Mouse (Mus musculus) layer of hippocampus, adult 11-12 months (tissue): ENCODE measurements at regions not wholly inside any gene's neighbourhood (a gene's known extent, or its start where the extent isn't known, plus 50 kb on each side); places are given as distances from the start of the nearest gene placed in this dataset.

Experiments used
- DNase-seq: peaks from one replicate; pipeline ENCODE4 v3.0.0; 2022; ENCODE audit warnings: low spot score

DNA sequence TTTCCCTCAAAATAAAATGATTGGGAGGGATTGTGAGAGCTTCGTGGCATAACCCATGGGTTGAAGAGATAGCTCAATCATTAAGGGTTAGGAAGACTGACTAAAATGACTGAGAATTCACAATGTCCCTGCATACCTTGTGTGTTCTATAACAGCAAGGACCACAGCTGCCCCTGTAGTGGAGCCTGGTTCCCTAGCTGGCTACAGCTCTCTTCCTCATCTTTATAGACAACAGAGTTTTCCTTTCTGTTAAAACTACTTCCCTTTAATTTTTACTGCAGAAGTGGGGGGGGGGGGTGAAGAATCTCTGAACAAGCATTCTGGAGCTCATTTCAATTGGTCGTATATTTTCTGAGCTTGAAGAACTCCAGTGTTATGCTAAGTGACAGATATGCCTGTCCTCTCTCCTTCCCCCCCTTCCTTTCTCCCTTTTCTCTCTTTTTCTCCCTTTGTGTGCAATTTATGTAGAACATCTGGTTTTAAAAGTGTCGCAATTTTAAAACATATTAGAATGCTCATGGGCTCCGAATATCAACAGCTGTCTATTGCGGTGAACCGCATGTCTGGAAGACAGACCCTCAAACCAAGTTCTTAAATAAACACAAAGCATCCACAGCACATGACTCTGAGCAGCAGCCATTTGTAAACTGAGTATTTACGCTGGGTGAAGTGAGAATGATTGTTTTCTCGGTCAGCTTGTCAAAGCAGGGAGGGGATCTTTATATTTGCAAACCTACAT is 222.0 kb upstream of the Maf start:
- no peak for DNase-seq

- no peak for DNase-seq
These were observed 214.3 kb upstream of the Maf start for GRCm38 (mm10) chr8:115921889-115922288.

- DNase-seq, result no peak
These were observed 199.1 kb upstream of the Maf start for GRCm38 (mm10) chr8:115906650-115907049.

DNA sequence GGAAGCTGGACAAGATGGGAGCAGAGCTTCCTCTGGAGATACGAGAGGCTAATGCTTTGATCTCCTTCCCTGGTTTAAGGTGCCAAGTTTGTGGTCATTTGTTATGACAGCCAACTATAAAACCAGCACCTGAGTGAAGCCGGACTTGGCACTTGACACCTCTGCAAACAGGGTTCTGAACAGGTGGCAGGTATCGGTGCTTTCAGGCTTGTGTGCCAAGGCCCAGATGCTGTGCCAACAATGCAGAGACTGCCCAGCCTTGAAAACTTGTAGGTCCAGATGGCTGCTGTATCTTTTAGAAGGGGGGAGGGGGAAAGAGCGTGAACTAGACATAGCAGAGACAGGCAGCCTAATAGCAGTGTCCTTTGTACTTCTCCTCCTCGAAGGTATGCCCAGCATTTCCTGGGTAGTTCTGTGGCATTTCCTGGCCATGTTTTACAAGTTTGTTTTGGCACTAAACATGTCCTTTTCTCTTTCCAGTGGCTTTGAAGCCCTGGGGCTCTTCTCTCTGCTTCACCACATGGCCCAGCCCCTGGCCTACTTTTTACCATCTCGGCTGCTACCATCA is 196.3 kb upstream of the Maf start:
- DNase-seq, result no peak

GRCm38 (mm10) chr8:115897521-115898178 is 190.1 kb upstream of the Maf start:
- no peak for DNase-seq

- no peak for DNase-seq
These were observed 189.5 kb upstream of the Maf start for GRCm38 (mm10) chr8:115897086-115897485.

GRCm38 (mm10) chr8:115896066-115896465 is 188.5 kb upstream of the Maf start:
- no peak for DNase-seq

DNA sequence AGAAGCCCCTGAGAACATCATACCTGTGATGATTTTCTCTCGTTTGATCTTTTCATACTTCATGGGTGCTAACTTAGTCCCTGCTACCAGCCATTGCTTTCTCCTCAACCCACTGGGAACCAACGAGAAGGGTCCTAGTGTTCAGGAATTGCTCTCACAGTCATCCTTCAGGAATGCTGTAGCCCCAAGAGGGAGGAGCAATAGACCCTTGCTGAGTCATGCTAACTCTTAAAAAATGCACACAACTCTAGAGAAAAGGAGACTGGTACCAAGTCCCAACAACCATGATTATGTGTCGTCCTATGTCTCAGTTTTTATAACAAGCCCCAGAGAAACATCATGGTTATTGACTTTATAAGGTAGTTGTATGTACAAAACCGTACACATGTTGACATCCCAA is 180.7 kb upstream of the Maf start:
- DNase-seq, result no peak

DNA sequence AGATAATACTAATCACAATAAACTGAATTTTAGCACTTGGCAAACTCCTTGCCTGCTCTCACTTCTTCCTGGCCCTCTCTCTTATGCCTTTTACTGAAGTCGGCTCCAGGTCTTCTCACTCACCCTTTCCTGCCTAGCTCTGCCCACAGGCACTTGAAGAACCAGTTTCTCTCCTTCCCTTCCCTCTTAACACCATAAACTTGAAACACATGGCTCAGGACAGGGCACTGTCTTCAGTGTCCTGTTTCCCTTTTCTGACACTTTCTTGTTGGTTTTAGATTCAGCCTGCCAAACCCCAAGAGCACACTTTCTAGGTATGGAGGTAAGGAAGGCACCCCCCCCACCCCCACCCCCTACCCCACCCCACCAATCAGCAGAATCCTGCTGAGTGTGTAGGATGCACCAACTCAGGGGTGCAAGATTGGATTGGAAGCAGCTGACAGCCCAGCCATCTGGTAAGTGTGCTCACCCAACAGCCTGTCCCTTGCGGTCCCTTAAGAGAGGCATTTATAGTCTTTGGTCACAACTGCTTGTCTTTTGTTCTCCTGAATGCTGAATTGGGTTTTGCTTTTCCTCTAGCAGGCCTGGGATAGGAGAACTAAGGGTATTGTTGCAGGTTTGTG is 177.6 kb upstream of the Maf start:
- no peak for DNase-seq

DNA sequence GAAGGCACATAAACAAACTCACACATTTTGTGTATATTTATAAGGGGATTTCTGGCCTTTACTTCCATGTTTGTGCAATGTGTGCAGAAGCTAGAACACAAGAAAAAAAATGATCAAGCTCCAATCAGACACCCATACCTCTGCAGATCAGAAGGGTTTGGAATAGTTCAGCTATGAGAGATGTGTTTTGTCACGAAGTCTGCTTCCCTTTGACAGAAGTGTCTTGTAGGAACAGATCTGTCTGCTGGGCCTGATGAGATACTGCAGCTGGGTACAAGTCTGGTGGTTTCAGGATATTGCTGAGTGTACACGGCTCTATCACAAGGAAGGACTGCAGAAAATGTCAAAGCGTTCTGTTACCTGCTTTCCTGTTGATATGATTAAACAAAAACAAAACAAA is 176.2 kb upstream of the Maf start:
- no peak for DNase-seq

- no peak for DNase-seq
These were observed 174.3 kb upstream of the Maf start for GRCm38 (mm10) chr8:115881881-115882280.

GRCm38 (mm10) chr8:115874789-115875188 is 167.2 kb upstream of the Maf start:
- DNase-seq, result no peak

DNA sequence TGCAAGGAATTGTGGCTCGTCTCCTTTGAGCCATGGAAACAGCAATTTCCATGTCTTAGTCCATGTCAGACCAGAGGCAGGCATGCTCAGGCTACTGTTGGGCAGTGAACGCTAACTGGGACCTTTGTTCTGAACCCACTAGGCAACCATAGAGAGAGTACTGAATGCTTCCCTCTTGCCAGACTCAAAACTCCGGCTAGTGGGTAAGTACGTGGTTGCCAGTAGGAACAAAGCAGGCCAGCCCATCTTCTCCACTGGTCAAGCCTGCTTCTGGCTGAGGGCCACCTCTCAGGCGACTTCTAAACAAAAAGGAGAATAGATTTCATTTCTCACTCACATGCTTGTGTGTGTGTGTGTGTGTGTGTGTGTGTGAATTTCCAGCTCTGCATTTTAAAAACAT is 163.8 kb upstream of the Maf start:
- no peak for DNase-seq

DNA sequence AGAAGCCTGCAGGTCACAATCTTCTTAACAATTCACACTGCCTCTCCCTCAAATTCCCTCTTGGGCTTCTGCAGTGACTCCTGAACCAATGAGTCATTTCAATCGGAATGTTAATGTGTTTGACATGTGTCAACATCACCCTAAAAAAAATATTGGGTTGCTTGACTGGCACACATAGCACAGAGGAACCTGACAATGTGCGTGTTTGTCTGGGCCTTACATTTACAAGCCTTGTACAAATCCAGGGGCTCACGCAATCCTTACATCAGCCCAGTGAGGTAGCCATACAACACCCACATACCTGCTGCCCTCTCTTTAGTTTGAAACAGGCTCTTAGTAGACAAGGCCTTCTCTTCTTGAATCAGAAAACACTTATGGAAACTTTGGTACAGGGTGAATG is 153.8 kb upstream of the Maf start:
- no peak for DNase-seq

DNA sequence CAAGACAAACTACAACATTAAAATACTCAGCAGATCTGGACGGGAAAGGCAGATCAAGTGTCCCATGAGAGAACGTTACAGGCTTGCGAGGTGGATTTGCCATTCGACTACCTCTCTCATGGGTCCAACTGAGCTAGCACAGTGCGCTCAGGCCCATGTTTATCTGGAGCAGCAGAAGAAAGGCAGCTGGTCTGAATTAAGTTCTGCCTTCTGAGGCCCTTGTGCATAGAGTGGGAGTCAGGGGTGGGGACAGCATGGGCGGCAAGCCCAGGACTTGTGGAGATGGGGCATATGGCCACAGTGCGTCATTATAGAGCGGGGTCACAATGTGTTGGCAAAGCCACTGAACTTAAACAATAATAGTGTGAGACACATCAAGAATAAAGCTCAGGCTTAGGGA is 151.8 kb upstream of the Maf start:
- no peak for DNase-seq

GRCm38 (mm10) chr8:115856816-115857215 is 149.2 kb upstream of the Maf start:
- no peak for DNase-seq

DNA sequence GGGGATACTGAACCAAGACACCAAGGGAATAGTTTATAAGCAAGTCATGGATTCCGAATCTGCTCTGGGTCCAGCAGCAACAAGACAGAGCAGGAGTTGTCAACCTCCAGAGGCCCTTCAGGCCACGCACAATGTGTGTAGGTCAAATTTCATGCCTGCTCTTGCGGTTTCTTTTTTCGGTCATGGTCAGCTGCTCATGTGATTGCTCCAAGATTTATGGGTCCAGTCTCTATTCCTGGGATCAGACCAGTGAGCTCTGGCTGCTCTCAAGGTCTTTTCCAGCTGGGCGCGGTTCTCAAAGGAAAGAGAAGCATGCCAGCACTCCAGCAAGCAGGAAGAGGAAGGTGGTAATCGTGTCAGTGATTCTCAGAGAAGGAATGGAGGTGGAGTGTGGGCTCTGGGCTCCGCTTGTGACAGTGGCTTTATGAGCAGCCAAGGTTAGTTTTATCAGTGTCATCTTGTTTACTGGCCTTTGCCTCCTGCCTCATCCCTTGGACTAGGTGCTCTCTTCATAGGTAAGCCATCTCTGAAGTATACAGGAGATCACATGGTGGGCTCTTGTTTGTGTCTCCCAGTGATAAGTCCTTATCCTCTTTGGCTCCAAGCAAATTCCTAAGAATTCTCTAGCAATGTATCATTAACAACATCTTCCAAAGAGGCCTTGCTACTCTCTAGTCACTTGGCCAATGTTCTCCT is 148.5 kb upstream of the Maf start:
- DNase-seq, result no peak

GRCm38 (mm10) chr8:115854209-115854900 is 146.8 kb upstream of the Maf start:
- no peak for DNase-seq

GRCm38 (mm10) chr8:115850552-115850951 is 143.0 kb upstream of the Maf start:
- no peak for DNase-seq

GRCm38 (mm10) chr8:115833391-115833790 is 125.8 kb upstream of the Maf start:
- no peak for DNase-seq

DNA sequence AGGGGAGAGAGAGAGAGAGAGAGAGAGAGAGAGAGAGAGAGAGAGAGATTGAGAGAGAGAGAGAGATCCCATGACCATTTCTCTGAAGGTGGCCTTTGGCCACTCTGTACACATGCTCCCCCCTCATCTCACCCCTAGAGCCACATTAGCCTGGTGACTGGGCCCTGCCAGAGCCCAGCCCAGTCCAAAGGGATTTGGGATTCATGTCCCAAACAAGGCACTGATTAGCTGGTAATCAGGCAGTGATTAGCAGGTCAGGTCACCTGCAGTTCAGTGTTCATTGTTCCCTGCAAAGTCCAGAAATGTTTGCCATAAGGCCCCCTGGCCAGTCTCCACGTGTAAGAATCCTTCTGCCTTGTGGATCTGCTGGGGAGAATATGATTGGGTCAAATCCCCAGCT is 124.1 kb upstream of the Maf start:
- DNase-seq, result no peak
